Mouse (Mus musculus) layer of hippocampus, adult 8-10 months (tissue): ENCODE measurements at regions not wholly inside any gene's neighbourhood (a gene's known extent, or its start where the extent isn't known, plus 50 kb on each side); places are given as distances from the start of the nearest gene placed in this dataset.

Source experiments
- DNase-seq, 2 experiments: peaks; one replicate each; pipeline ENCODE4 v3.0.0; 2022; ENCODE audit warnings: low spot score in 2 of 2

DNA sequence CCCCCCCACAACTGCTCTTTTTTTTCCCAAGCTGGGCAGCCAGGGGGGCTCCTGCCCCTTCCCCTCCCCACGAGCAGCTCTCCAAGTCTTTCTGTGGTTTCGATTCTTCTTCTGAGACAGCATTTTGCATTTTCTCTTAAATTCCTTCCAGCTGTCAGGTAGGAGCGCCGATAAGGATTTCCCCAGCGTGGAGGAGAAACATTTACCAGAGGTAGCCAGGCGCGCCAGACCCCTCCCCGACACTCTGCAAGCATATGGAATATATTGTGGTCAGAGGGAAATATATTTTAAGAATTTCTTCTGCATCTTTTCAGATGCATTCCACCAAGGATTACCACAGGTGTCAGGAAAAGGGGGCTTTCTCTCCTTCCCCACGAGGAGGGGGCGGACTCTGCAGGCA, 111.9 kb downstream of the Tbx5 start:
- no peak for DNase-seq

DNA sequence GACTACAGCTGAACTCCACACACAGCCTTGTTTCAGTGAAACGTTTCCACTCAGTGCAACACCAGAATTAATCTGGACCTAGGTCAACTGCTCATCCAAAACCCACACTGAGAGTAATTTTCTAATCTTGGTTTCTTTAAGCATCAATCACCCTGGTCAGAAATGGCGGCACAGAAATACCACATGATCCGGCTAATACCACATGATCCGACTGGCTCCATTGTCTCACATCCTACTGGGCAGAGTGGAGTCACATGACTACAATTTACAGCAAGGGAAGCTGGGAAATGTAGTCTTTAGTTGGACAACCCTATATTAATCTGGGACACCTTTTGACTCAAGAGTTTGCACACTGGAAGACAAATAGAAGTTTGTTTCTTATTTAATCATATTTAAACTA, 115.9 kb downstream of the Tbx5 start:
- peak in 1 of 2 experiments; percentile 9 for DNase-seq

DNA sequence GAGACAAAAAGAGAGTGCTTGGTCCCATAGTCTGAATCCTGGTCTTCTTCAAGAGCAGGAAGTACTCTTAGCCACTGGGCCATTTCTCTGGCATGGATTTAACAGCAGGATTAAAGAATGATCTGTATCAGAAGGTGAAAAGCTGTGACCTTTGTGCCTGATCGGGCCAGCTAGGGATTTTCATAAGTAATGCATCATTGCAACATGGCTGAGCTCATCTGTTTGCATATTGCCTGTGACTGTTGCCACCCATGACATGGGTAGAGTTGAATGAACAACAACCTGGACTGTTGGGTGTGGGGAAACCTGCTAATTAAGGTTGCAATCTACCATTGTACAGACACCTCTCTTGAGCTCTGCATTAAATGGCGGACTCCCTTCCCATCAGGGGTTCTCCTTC, 119.6 kb downstream of the Tbx5 start:
- DNase-seq: no peak

DNA sequence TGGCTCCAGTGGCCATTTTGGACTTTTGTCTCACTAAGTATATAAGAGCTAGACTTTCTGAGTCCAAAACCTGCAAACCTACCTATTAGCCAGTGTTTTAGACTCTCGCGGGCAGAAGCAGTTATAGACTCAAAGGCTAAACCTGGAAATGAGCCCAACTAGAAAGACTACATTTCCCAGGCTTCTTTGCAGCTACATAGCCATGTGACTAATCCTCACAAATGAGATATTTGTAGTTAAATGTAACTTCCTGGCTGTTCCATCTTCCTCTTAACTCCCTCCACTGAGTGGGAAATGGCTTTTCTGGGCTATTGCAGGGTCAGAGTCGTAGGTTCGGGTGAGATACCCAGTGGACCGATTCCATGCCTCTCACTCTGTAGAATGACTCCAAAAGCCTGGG, 120.7 kb downstream of the Tbx5 start:
- no peak for DNase-seq

DNA sequence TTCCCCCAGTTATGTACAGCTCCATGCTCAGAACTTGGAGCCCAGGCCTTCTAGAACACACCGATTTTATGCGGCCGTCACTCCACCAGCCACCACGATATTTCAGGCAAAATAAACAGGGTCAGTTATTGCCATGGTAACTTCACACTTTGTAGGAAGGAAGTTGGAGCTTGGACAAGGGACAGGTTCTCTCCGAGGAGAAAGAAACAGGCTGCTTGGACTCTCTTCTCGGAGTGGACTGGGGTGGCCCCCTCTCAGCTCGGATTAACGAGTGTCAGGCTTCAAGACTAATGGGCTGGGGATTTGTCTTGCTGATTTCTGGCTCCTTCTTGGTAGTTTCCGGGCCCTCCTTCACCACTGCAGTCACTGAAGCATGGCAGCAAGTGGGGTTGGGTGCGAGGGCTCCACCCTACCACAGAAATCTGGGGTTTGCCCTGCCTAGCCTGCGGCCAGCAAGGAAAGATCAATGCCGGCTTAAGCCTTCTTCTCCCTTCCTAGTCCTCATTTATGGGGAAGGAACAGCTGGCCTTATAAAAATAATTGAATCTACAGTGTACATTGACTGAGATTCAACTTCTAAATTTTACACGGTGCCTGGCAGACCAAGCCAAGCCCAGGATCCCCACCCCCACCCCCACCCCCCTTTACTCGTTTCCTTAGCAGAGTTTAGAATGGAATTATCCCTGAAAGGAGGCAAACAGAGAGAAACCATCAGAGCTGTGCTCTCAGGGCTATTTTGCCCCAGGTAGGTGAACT, 121.5 kb downstream of the Tbx5 start:
- no peak for DNase-seq

DNA sequence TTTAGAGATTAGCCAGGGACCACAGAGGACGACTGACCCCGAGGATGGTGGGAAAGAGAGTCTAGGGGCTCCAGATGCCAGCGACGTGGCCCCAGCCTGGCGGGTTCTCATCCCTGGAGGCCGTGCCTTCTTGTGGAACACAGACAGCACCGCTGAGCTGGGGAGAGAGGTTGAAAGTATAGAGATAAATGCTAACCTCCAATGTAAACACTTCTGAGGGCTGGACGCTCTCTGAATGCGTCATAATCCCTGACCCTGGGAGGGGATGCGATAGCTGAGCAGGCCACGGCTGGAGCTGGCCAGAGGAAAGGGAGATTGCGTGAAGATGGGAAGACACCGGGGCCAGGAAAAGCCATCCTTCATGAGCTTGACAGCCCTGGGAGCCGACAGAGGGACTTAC, 126.5 kb downstream of the Tbx5 start:
- no peak for DNase-seq

DNA sequence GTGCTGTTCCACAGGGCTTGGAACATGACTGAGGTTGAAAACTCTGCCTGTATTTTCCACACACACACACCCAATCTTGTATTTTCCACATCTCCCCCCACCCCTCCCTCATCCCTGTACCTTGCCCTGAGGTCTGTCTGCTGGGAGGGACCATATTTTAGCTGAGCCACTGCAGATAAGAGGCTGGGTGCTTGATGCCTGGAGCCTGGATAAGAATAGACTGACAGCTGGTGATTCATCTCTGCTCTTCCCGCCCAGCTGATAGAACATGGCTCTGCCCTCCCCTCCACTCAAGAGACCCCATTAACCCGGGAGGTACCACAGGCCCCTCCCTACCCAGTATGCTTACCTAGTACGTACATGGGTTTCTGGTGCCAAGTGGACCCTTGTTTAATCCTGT, 132.3 kb downstream of the Tbx5 start:
- DNase-seq: no peak

DNA sequence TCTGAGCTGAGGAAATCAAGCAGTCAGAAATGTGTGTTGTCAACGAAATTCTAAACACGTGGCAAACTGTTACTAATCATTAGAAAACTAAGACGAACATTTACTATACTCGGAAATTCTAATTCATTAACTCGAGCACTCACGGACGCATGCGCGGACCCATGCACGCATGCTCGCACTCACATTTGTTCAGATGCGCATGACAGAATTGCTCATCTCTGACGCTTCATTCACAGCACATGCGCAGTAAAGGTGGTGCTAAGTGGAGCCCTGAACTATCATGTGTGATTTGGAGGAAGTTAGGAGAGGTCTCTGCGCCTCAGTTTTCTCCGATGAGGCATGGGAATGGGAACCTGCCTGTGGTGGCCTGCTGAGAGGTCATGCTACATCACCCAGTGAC, 138.8 kb downstream of the Tbx5 start:
- DNase-seq: peak in 1 of 2 experiments; percentile 17

DNA sequence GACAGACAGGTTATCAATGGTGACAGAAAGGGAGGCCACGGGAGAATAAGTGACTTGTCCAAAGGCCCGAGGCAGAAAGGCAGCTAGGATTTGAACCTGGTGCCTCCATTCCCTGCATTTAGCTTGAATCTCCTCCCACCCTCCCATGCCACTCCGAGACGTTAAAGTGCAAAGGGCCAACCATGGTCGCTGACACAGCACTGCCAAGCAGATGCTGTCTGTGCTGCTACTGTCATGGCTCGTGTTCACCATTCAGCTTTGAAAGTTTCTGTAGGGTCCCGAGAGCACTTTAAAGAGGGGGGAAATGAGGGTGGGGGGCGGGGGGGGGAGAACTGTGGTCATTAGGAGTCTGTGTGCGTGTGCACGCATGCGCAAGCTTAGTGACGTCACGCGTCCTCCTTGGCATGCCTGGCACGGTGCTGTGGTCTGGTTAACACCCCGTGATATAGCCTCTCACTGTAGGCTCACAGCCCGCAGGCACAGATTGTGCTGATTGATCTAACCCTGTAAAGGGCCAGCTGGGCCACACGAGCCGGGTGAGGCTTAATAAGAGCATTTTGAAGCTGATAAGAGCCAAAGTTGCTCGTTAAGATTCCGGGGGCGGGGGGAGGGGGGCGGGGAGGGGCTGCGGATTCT, 140.5 kb downstream of the Tbx5 start:
- peak; percentile 48 to 65 for DNase-seq

DNA sequence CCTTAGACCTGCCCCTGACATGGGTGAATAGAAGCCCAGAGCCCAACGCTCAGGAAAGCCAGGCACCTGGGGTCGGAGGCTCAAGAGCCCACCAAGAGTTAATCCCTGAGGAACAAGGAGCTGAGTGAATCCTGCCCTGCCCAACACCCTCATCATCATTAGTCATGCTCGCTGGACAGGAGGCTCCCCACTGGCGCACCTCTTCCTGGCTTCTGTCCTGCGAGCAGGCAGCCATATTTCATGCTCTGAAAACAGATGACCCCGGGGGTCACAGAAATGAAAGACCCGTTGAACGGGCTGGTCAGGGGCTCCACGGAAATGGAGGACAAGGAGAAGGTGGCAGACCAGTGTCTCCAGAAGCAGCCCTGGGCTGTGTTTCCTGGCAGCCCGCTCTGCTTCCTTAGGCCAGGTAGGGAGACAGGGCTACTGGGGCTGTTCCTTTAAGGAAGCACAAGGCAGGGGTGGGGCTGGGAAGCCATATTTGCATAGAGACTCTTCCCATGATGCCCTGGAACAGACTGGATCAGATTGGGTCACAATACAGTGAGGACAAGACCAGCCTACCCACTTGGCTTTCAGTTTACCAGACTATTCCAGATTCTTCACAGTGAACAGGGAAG, 138.1 kb upstream of the Rbm19 start:
- no peak for DNase-seq

DNA sequence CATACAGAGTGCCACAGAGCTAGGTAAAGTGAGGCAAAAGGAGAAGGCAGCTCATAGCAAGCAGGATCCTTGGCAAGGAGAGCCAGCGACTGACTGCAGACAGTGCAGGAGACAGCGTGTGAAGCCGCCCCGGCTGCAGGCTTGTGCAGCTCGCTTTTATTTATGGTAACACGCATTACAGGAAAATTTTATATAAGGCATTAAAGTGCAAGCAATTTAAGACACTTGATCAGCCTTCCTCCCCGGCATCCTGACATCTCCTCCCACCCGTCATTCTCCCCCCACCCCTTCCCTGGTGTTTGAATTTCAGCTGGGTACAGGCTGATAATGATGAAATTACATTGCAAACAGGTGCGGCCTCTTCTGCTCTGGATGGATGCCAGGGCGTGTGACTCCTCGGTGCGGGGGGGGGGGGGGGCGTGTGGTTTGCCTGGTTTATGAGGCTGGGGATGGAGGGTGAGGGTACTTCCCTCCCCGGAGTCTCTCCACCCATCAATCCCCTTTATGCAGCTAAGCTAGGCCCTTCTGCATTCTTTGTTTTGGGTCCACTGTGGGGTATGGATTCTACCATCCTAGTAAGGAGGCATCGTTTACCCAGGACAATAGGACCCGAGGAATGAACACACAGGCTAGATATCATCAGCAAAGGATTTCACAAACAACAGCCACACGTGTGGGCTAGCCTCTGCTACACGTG, 135.0 kb upstream of the Rbm19 start:
- DNase-seq: peak in 1 of 2 experiments; percentile 12

DNA sequence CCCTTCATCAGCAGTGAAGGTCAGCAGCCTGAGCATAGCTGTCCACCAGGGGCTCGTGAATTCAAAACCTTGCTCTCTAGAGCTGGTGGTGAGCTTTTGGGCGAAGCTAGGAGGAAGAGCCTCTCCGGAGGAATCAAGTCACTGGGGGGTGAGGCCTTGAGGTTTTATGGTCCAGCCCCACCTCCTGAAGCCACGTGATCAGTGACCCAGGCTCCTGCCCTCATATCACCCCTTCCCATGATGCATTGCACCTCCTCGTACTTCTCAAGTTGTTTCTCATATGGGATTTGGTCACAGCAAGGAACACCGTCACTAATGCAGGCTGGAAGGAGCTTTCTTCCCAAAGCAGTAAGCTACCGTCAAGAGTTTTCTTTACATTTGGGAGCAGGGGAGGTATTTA, 132.1 kb upstream of the Rbm19 start:
- DNase-seq: no peak

DNA sequence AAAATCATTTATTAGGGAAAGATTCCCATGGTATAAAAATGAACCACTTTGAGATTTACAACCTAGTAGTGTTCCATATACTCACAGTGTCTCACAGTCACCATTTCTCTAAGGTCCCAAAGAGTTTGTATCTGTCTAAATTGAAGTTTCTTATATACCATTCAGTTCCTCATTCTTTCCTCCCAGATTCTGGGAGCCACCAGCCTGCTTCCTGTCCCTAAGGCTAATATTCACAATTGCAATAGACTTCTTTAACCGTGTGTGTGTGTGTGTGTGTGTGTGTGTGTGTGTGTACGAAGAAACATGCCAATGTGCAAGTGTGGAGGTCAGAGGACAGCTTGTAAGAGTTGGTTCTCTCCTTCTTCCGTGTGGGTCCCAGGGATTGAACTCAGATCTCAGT, 124.1 kb upstream of the Rbm19 start:
- DNase-seq: no peak

DNA sequence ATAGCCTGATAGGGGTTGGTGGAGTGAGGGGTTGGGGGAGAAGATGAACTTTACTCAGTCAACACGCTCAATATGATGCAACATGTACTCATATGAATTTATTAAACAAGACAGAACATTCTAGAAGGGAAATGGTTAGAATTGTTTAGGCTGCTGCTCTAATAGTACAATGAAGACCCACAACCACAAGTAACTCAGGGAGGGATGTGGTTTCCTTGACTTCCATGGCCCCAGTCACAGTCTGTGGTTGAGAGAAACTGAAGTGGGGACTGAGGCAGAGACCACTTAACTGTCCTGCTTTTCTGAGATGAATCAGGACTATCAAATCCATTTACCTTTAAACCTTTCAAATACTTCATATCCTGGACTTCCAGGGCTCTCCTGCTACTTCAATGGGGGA, 120.5 kb upstream of the Rbm19 start:
- no peak for DNase-seq

DNA sequence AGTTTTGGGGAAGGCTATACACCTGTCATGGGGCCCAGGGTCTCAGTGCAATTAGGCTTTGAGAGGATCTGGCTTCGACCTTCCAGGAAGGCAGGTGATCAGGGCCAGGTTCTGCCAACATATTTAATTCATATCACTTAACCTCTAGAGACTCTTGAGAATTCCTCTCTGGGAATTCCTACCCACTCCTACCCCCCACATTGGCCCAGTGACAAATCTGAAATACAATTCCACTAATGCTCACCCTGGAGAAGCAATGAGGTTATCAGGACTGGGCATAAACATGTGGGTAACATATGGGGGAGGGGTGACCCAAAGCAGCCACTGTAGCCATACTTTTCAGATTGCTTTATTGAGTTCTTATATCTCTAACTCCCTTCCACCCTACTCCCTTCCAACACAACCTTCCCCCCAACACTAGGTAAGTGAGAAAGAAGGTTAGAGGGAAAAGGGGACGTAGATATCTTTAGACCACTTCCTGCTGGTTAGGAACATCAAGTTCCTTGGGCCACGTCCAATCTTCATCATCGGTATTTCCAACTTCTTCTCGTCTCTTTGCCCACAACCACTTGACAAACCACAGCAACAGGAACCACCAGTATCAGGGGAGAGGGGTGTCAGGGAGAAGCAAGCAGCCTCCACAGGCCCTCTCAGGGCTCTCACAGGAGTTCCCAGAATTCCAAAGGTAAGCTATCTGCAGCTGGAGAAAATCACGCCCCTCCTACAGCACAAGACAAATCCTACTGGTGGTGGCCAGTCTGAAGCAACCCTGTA, 110.4 kb upstream of the Rbm19 start:
- no peak for DNase-seq

DNA sequence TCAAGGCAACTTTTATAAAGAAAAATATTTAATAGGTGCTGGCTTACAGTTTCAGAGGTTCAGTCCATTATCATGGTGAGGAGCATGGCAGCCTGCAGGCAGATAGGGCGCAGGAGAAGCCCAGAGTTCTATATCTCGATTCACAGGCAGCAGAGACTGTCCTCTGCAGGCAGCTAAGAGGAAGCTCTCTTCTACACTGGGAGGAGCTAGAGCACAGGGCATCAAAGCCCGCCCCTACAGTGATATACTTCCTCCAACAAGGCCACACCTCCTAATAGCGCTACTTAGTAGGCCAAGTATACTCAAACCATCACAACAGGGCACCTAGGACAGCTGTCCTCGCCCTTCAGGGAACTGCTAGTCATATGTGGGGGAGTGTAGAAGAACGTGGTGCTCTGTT, 108.5 kb upstream of the Rbm19 start:
- DNase-seq: no peak

DNA sequence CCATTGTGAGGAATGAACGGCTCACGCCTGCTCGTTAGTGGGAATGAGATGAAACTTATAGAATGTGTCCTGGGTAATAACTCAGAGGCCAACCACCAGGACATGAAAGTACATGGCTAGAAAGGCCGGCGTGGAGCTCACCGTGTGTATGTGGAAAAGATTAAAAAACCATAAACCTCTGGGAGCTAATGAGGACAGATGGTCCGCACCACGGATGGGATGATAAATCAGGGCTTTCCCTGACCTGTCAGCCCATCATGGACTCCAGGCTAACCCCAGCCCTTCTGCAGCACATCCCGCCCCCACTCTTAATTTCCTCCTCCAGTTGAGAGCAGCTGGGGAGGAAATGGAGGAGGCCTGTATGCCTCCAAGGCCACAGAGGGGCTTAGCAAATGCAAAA, 108.0 kb upstream of the Rbm19 start:
- DNase-seq: no peak

DNA sequence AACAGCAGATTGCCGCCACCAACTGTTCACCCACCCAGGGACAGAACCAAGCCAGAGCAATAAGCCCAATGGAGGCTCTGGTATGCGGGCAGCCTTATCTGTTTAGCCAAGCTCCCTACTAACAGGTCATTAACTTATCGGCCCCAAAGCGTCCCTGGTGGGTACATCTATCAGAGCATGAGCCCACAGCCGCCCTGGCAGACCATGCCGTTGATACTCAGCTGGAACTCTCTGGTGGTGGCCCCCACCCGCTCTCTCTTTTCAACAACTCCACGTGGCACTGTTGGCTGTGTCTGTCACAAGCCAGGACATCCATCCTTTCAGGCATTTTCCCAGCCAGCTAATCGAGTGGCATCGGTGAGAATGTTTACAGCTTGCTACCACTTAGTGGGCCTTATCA, 100.8 kb upstream of the Rbm19 start:
- DNase-seq: no peak

DNA sequence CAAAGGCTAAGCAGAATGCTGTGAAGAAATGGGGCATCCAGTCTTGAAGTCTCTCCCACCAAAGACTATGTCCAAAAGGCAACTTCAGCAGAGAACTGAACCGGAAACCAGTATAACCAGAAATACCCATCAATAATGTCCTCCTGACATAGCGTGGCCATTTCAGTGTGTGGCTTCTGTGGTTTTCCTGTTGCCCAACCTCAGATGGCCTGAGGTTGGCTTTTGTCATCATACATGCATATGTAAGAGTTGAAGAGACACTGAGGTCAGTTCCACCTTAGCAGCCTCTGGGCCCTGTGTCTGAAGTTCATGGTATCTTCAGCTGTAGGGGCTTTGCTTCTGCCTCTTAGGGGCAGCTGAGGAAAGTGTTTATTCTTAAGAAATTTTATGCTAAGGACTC, 98.1 kb upstream of the Rbm19 start:
- no peak for DNase-seq

DNA sequence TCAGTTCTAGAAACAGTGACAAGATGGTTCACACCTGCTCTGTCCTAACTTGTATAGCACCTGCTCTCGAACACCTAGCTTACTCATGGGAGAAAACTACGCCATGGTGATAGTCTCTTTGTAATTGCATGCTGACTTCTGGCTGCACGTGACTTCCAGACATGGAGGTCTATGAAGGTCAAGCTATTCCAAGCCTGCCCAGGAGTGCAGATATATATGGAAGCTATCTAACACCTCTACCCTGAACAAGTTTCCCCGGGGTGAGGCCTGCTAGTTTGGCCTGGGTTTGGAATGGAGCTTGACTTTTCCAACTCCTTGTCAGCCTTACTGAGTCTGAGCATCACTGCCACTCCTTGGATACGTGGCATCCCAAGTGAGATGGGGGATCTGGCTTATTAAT, 95.5 kb upstream of the Rbm19 start:
- DNase-seq: no peak

DNA sequence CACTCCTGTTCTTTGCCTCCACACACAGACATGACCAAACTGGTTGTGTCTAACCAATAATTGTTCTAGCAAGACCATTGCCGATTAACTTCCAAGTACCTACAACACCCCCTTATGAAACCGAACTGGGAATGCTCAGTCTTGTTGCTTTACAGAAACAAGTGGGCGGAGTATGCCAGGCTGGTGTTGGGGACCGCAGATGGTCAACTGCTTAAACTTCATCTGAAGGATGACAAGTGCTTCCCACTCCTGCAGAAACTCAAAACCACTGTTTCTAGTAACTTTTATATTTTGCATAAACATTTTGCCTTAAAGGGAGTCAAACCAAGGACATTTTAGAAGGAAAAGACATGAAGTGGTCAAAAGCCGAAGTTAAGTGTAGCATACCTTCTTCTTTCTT, 94.0 kb upstream of the Rbm19 start:
- DNase-seq: no peak

DNA sequence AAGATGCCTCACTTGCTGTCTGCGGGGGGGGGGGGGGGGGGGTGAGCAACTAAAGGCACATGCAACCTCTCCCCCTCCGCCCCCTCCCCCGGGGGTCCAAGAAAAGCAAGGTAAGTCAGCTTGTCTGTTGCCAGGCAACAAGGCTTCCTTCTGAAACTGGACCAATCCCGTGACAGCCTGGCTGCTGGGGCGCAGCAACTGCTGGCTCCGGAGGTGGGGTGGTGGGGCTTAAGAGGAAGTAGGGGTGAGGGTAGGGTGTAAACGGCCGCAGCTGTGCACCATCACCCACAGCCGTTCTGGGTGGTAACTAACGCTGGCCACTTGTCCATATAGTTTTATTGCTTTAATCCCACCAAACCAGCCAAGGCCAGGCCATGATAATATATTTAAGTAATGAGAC, 92.2 kb upstream of the Rbm19 start:
- DNase-seq: no peak
